Mouse (Mus musculus): ENCODE data around the gene D3Ertd751e.

- TF ChIP-seq CTCF (IDR thresholded peaks at IDR 0.05; ENCODE audit: control insufficient read depth, insufficient read depth, insufficient read length): no peak
- no peak for TF ChIP-seq USF1 (IDR thresholded peaks at IDR 0.05; ENCODE audit: low read depth)
- TF ChIP-seq CEBPB (IDR thresholded peaks at IDR 0.05; ENCODE audit: low read depth): no peak
These were observed 46.7 kb upstream of the D3Ertd751e start for GRCm38 (mm10) chr3:41695681-41696080.
